Mouse (Mus musculus): Measurements from ENCODE around the gene Sipa1l1. TPM values are rescaled to one million over a fixed set of nuclear protein-coding genes. Genes with fewer than 3 reads are reported as not detected.

Gene Sipa1l1
- polyA plus RNA-seq, 1 experiment = 16.1 TPM

DNA sequence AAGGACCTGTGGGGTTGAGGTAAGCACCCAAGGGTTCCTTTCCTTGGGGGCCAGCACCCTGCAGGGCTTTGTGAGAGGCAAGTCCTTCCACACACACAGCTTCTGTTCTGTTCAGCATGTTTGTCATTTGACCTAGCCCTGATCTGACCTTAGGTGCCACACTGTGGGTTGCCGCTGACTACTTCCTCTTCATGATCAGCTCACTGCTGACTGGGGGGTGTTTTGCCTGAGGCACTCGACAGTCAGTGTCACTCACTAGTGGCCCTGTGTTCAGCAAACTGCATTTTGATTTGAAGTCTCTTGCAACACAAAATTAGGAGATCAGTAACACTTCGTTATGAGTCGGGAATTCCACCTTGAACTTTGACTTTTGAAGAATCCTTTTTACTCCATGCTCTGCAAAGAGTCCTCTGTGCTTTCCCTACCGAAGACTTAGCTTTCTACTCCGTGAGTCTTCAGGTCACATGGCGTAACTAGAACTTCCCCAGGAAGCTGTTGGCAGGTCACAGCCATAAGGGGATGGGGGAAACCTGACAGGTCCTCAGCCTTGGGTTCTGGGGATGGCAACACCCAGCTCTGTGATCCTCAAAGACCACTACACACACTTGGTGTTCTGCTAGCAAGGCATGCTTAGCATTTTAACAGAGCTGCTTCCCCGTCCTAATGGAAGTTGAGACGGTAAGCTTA, 279.2 kb downstream of the Sipa1l1 start:
- WGBS = 83% methylated on average over 9 of the region's 9 CpGs
- no peak for DNase-seq (ENCODE audit: low read depth, low spot score)

GRCm38 (mm10) chr12:82452428-82452827, 283.3 kb downstream of the Sipa1l1 start:
- no peak for DNase-seq (ENCODE audit: low read depth, low spot score)
- WGBS = 56% methylated on average over 2 of the region's 2 CpGs

GRCm38 (mm10) chr12:82454415-82454814, 285.3 kb downstream of the Sipa1l1 start:
- WGBS = 59% methylated on average over 6 of the region's 6 CpGs
- DNase-seq (ENCODE audit: low read depth, low spot score) = no peak

DNA sequence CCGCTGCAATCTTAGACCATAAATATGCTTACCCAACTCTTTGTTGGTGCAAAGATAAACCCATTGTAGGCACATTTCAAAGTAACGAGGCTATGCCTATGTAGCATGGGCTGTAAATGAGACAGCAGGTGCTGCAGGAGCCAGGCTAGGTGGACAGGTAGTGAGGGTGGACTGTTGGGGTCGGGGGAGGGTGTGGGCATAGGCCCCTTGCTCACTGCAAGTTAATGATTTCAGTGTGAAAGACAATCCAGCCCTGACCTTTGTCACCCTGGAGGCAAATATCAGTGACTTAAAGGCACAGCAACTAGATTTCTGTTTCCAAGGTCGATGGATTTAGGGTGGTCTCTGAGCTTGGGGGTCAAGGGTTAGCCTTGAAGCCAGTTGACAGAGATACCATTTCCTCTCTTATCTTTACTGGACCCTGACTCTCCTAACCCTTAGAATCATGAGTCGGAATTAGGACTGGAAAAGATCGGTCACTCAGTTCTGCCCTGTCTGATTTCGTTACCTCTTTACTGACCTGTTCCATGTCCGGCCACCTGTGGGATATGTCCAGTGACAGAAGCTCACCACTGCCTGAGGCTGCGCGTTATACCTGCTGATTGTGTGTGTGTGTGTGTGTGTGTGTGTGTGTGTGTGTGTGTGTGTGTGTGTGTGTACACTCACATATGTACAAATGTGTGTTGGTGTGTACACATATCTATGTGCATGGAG, 286.7 kb downstream of the Sipa1l1 start:
- 55% methylated on average over 10 of the region's 10 CpGs for WGBS
- no peak for DNase-seq (ENCODE audit: low read depth, low spot score)

DNA sequence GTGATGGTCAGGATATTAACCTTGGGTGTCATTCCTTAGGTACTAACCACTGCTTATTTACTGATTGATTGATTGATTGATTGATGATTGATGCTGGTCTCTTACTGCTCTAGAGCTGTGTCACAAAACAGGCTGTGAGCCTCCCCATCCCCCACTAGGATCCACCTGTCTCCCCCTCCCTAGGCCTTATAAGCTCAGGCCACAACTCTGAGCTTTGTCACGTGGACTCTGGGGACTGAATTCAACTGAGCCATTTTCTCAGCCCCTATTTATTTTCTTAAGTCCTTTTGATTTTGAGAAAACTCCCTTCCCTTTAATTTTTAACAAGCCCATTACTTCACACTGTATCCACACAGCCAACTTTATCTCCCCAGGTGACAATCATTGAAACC, 287.3 kb downstream of the Sipa1l1 start:
- DNase-seq (ENCODE audit: low read depth, low spot score) = no peak
- WGBS = 58% methylated on average over 1 of the region's 1 CpGs

GRCm38 (mm10) chr12:82457609-82458008, 288.5 kb downstream of the Sipa1l1 start:
- WGBS = 77% methylated on average over 6 of the region's 6 CpGs
- no peak for DNase-seq (ENCODE audit: low read depth, low spot score)

GRCm38 (mm10) chr12:82458017-82458416, 288.9 kb downstream of the Sipa1l1 start:
- 87% methylated on average over 8 of the region's 8 CpGs for WGBS
- no peak for DNase-seq (ENCODE audit: low read depth, low spot score)

DNA sequence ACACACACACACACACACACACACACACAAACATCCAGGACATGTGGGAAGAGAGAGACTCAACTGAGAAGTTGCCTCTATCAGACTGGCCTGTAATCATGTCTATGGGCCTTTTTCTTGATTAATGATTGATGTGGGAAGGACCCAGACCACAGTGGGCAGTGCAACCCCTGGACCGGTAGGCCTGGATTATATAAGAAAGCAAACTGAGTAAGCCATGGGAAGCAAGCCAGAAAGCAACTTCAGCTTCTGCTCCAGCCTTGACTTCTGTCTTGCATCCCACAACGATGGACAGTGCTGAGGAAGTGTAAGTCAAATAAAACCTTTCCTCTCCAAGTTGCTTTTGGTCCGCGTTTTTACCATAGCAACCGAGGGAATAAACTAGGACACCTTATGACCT, 298.1 kb downstream of the Sipa1l1 start:
- WGBS = 51% methylated on average over 5 of the region's 5 CpGs

GRCm38 (mm10) chr12:82467641-82468040, 298.5 kb downstream of the Sipa1l1 start:
- 63% methylated on average over 2 of the region's 2 CpGs for WGBS
- DNase-seq (ENCODE audit: low read depth, low spot score) = no peak

More for the DNA sequence above, 298.1 kb downstream of the Sipa1l1 start:
- DNase-seq (ENCODE audit: low read depth, low spot score) = no peak

- no peak for DNase-seq (ENCODE audit: low read depth, low spot score)
- 52% methylated on average over 5 of the region's 5 CpGs for WGBS
Observed at GRCm38 (mm10) chr12:82468416-82468815, 299.3 kb downstream of the Sipa1l1 start.

DNA sequence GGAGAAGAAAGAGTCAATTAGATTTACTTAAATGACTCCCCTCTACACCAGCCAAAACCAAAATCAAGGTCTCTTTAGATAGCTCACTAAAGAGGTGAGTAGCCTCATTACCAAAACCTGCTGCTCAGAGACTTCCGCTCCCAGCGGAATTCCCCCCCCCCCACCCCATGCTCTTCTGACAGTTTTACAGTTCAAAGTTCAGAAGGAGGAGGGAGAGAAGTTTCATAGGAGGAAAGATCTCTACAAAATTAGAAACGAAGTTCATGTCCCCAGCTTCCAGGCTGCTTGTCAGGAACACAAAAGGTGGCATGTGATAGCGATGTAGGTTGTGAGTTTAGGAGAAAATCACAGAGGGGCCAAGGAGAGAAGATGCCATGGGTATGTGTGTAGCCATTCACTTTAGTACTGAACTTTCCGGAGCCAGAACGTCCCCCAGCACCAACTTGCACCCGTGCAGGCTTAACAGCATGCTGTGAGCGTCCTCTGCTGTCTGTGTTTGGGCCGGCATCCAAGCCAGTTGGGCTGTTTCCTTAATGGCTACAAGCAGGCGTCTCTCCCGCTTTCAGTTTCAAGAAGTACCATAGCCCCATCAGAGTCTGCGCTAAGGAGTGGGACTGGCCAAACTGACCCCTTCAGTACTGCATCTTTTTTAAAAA, 300.7 kb downstream of the Sipa1l1 start:
- WGBS = 2% methylated on average over 12 of the region's 12 CpGs
- peak; percentile 32 for DNase-seq (ENCODE audit: low read depth, low spot score)

- peak; percentile 24 for DNase-seq (ENCODE audit: low read depth, low spot score)
Observed at GRCm38 (mm10) chr12:82470362-82470936, 301.3 kb downstream of the Sipa1l1 start.

DNA sequence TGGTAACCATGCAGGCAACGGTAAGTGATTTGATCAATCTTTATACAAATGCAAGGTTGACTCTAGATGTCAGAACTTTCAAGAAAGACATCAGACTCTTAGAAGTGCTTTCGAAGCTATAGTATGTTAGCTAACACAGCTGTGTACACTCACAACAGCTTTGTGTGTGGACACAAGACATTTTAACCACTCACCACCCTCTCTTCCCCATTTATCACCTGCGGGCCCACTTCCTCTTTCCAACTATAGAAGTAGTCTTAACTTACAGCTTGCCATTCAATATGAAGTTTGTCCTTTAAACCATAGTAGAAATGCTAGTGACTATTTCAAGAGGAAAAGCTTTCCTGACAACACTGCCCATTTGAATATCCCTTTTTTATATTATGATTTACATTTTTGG, 303.7 kb downstream of the Sipa1l1 start:
- WGBS = 69% methylated on average over 3 of the region's 3 CpGs
- DNase-seq (ENCODE audit: low read depth, low spot score) = no peak

More at GRCm38 (mm10) chr12:82470362-82470936, 301.3 kb downstream of the Sipa1l1 start:
- 2% methylated on average over 18 of the region's 18 CpGs for WGBS

GRCm38 (mm10) chr12:82473238-82473637, 304.1 kb downstream of the Sipa1l1 start:
- 93% methylated on average over 4 of the region's 4 CpGs for WGBS

DNA sequence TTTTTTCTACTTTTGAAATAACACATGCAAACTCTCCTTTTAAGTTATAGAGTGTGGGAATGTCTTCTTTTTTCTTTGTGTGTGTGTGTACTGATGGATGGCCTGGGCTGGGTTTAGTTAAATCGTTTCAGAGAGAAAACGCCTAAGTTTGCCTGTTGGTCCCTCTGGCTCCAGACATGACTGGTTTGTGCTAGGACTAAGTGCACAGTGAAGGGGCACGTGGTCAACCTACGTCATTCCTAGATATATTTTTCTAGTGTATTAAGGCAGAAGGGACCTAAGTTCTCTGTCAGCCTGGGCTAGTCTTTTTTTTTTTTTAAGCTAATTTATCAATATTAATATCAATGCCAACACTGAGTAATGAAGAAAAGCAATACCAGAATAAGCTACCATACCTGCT, 305.3 kb downstream of the Sipa1l1 start:
- 77% methylated on average over 4 of the region's 4 CpGs for WGBS

More at GRCm38 (mm10) chr12:82473238-82473637, 304.1 kb downstream of the Sipa1l1 start:
- no peak for DNase-seq (ENCODE audit: low read depth, low spot score)

DNA sequence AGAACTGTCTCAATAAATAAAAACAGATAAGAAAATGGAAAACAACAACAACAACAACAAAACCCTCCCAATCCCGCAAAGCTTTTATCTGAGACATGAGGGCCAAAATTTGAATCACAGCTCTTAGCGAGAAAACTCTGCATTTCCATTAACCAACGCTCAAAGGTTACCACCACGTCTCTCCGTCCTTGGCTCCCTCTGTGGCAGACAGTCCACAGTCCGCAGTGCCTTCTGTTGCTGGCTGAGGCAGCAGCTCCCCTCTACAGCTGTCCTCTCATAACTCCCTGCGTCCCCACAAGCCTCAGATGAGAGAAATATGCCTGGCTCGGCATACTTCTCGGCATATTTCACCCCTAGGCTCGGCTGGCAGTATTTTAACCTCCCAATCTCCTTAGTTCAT, 306.9 kb downstream of the Sipa1l1 start:
- DNase-seq (ENCODE audit: low read depth, low spot score) = no peak
- 85% methylated on average over 10 of the region's 10 CpGs for WGBS

More for the DNA sequence above, 305.3 kb downstream of the Sipa1l1 start:
- no peak for DNase-seq (ENCODE audit: low read depth, low spot score)

DNA sequence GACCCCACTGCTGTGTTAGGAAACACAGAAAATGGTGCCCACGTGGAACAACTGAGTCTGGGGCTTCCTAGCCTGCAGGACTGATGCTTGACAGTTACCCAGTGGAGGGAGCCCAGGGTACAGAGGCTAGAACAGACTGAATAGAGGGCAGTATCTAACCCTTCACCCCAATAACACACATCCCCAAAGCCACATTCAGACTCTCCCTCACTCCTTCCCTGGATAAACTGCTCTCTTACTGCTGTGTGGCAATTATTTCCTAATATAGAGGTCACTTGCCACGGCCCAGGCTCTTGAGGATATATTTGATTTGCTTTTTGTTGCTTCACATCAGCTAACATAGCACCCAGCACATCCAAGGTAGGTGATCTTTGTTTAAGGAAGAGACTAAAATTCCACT, 307.5 kb downstream of the Sipa1l1 start:
- DNase-seq (ENCODE audit: low read depth, low spot score) = no peak
- 22% methylated on average over 2 of the region's 2 CpGs for whole genome bisulfite sequencing

- WGBS = 57% methylated on average over 5 of the region's 5 CpGs
- DNase-seq (ENCODE audit: low read depth, low spot score) = no peak
Observed at GRCm38 (mm10) chr12:82477826-82478225, 308.7 kb downstream of the Sipa1l1 start.

GRCm38 (mm10) chr12:82478256-82478655, 309.1 kb downstream of the Sipa1l1 start:
- no peak for DNase-seq (ENCODE audit: low read depth, low spot score)
- WGBS = 48% methylated on average over 8 of the region's 8 CpGs

GRCm38 (mm10) chr12:82479393-82479792, 310.3 kb downstream of the Sipa1l1 start:
- DNase-seq (ENCODE audit: low read depth, low spot score) = no peak
- 78% methylated on average over 3 of the region's 3 CpGs for WGBS

All from large intestine, adult 2 months (tissue).